Mouse (Mus musculus): Measurements from ENCODE around the gene Drc3.

DNA sequence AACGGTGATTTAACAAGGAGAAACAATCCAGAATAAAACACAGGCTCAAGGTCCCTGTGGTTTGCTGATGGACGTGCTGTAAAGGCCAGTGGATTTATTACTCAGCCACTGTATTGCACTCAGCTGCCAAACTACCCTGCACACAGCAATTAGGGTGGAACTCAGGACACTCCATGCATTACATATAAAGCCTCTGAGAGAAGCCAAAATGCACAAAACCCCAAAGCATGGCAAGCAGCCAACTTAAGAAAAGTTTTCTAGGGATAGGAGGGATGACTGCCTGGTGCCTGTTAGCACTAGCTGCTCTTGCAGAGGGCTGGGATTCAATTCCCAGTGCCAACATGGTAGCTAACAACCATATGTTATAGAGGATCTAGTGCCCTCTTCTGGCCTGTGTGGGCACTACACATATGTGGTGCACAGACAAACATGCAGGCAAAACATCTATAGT is 45.7 kb upstream of the Drc3 start:
- TF ChIP-seq CTCF (IDR thresholded peaks at IDR 0.05; ENCODE audit: control insufficient read depth, insufficient read depth, insufficient read length) (no peak), USF1 (IDR thresholded peaks at IDR 0.05; ENCODE audit: low read depth) (no peak), CEBPB (IDR thresholded peaks at IDR 0.05; ENCODE audit: low read depth) (no peak)

Data from C2C12 (cell line).